Mouse (Mus musculus) liver, embryonic 12.5 days (tissue): Measurements from ENCODE around the gene Kir3dl2. TPM values are rescaled to one million over a fixed set of nuclear protein-coding genes. Genes with fewer than 3 reads are reported as not detected.
"Not testable (repeated sequence)": the region's sequence is repeated elsewhere in the genome, so short reads cannot be mapped to it uniquely, and the experiment has no call there.

Experiments used
- ATAC-seq: fragments of 200-750 bp; cut with Nextera tagmentation; 2 replicates; pipeline ENCODE4 v1.8.0; 2017; ENCODE audit warnings: moderate number of reproducible peaks, mild to moderate bottlenecking, moderate library complexity
- H3K27ac ChIP-seq: fragments of 300-500 bp; sonication (generic); 2 replicates; pipeline ENCODE4 v1.5.1; 2016; ENCODE audit warnings: mild to moderate bottlenecking
- H3K27me3 ChIP-seq: fragments of 300-500 bp; sonication (generic); replicated peaks from 2 replicates; pipeline ENCODE4 v1.6.1; 2016; ENCODE audit warnings: mild to moderate bottlenecking, moderate library complexity
- H3K36me3 ChIP-seq: fragments of 300-500 bp; sonication (generic); 2 replicates; pipeline ENCODE4 v1.6.1; 2016; ENCODE audit warnings: mild to moderate bottlenecking, moderate library complexity
- H3K4me1 ChIP-seq: fragments of 300-500 bp; sonication (generic); 2 replicates; pipeline ENCODE4 v1.6.1; 2016
- H3K4me2 ChIP-seq: fragments of 300-500 bp; sonication (generic); 2 replicates; pipeline ENCODE4 v1.6.1; 2016; ENCODE audit warnings: mild to moderate bottlenecking, moderate library complexity
- H3K4me3 ChIP-seq: fragments of 300-500 bp; sonication (generic); 2 replicates; pipeline ENCODE4 v1.5.1; 2016; ENCODE audit warnings: mild to moderate bottlenecking, moderate library complexity
- H3K9ac ChIP-seq: fragments of 300-500 bp; sonication (generic); 2 replicates; pipeline ENCODE4 v1.6.1; 2016; ENCODE audit warnings: mild to moderate bottlenecking, moderate library complexity
- H3K9me3 ChIP-seq: fragments of 300-500 bp; sonication (generic); replicated peaks from 2 replicates; pipeline ENCODE4 v1.6.1; 2016; ENCODE audit warnings: mild to moderate bottlenecking, moderate library complexity
- WGBS: fragments of 180-500 bp; shearing (Covaris S2); methylation state at CpG from one replicate; pipeline ENCODE4 v1.1.7; 2016; ENCODE audit not compliant: insufficient replicate concordance; 5-methylcytosine and 5-hydroxymethylcytosine counted together
- polyA plus RNA-seq: library from polyadenylated mRNA; unstranded; fragments of >200 nt; fragmentation: Nextera tagmentation; extraction: Ambion mirVana; gene quantifications from 2 replicates; pipeline ENCODE4 v1.2.1, GENCODE M21; 2016

Kir3dl2 gene
- polyA plus RNA-seq, result not detected in 2 replicates

GRCm38 (mm10) chrX:136543956-136544355 is at the start of gene Kir3dl2:
TSS of gene Kir3dl2 (minus strand) at chrX:136544056.
- ATAC-seq, H3K9ac ChIP-seq, H3K36me3 ChIP-seq, H3K27me3 ChIP-seq, H3K4me1 ChIP-seq, H3K27ac ChIP-seq, H3K9me3 ChIP-seq, H3K4me2 ChIP-seq, H3K4me3 ChIP-seq: not testable (repeated sequence)
- 52% methylated on average over 1 of the region's 1 CpGs for WGBS

GRCm38 (mm10) chrX:136590897-136591257 is 47.0 kb upstream of the Kir3dl2 start:
- H3K4me3 ChIP-seq, result no peak overlapping the region

GRCm38 (mm10) chrX:136590199-136590896 is 46.5 kb upstream of the Kir3dl2 start, which contains the start of gene Tceal3:
TSS of gene Tceal3 (plus strand) at chrX:136590842.
- H3K27me3 ChIP-seq, result no peaks in the 10 kb centered on the region
- H3K4me3 ChIP-seq, result no peak within 1 kb of the TSS
- H3K9ac ChIP-seq, result no peak within 1 kb of the TSS
- H3K9me3 ChIP-seq, result no peaks in the 10 kb centered on the region
- H3K4me1 ChIP-seq, result no peaks in the 10 kb centered on the region
- no peak for ATAC-seq
- no peak within 1 kb of the TSS for H3K4me2 ChIP-seq
- H3K36me3 ChIP-seq, result no peaks in the 10 kb centered on the region
- 45% methylated on average over 12 of the region's 12 CpGs for WGBS
- no peak within 1 kb of the TSS for H3K27ac ChIP-seq

More at GRCm38 (mm10) chrX:136590897-136591257, 47.0 kb upstream of the Kir3dl2 start:
- H3K4me2 ChIP-seq, result no peak overlapping the region
- H3K4me1 ChIP-seq, result no peaks in the 10 kb centered on the region
- H3K9me3 ChIP-seq, result no peaks in the 10 kb centered on the region
- WGBS, result 23% methylated on average over 2 of the region's 2 CpGs
- no peak for ATAC-seq
- no peak overlapping the region for H3K9ac ChIP-seq
- H3K27ac ChIP-seq, result no peak overlapping the region
- H3K36me3 ChIP-seq, result no peaks in the 10 kb centered on the region
- no peaks in the 10 kb centered on the region for H3K27me3 ChIP-seq

- 67% methylated on average over 1 of the region's 1 CpGs for WGBS
- Histone ChIP-seq H3K9ac (no peak overlapping the region), H3K27me3 (no peaks in the 10 kb centered on the region), H3K4me1 (no peaks in the 10 kb centered on the region), H3K27ac (no peak overlapping the region), H3K9me3 (no peaks in the 10 kb centered on the region), H3K4me3 (no peak overlapping the region), H3K4me2 (no peak overlapping the region), H3K36me3 (no peaks in the 10 kb centered on the region)
- ATAC-seq, result no peak
These were observed 40.8 kb upstream of the Kir3dl2 start for GRCm38 (mm10) chrX:136584617-136585016.

- H3K27ac ChIP-seq, H3K9me3 ChIP-seq, H3K36me3 ChIP-seq, H3K4me3 ChIP-seq, ATAC-seq, H3K4me2 ChIP-seq, H3K9ac ChIP-seq, H3K4me1 ChIP-seq, H3K27me3 ChIP-seq: not testable (repeated sequence)
- 79% methylated on average over 9 of the region's 9 CpGs for WGBS
These were observed 25.2 kb upstream of the Kir3dl2 start for GRCm38 (mm10) chrX:136569094-136569493.

- H3K4me3 ChIP-seq, H3K36me3 ChIP-seq, H3K9ac ChIP-seq, ATAC-seq, H3K4me2 ChIP-seq, H3K9me3 ChIP-seq, H3K4me1 ChIP-seq, H3K27ac ChIP-seq, H3K27me3 ChIP-seq: not testable (repeated sequence)
- WGBS, result 60% methylated on average over 4 of the region's 4 CpGs
These were observed 26.2 kb downstream of the Kir3dl2 start, which contains the start of gene Kir3dl1 for GRCm38 (mm10) chrX:136517699-136518098. TSS of gene Kir3dl1 (plus strand) at chrX:136517999.

Other genes with a start within 250 kb of the Kir3dl2 start
- gene Kir3dl1, start 26.1 kb downstream of the Kir3dl2 start, polyA plus RNA-seq, result not detected in 2 replicates
- 1.0 and 1.2 TPM in 2 replicates for gene Tceal3, start 46.8 kb upstream of the Kir3dl2 start, polyA plus RNA-seq
- gene Tceal1, start 163.9 kb upstream of the Kir3dl2 start, polyA plus RNA-seq, result 1.0 and 1.4 TPM in 2 replicates
- 261 and 263 TPM in 2 replicates for gene Morf4l2, start 199.6 kb upstream of the Kir3dl2 start, polyA plus RNA-seq
- not detected in 2 replicates for gene Glra4, start 236.1 kb upstream of the Kir3dl2 start, polyA plus RNA-seq